Mouse (Mus musculus) liver, postnatal 0 days (tissue): ENCODE results near the gene Snx22.

Experiments
- CTCF ChIP-seq: sonication (generic); IDR thresholded peaks from 2 replicates; pipeline ENCODE4 v1.5.1; 2016; ENCODE audit warnings: antibody characterized with exemption, low read depth
- EP300 ChIP-seq: IDR thresholded peaks from 2 replicates; pipeline ENCODE4 v1.6.1; 2016; ENCODE audit warnings: antibody characterized with exemption, low read depth, mild to moderate bottlenecking

DNA sequence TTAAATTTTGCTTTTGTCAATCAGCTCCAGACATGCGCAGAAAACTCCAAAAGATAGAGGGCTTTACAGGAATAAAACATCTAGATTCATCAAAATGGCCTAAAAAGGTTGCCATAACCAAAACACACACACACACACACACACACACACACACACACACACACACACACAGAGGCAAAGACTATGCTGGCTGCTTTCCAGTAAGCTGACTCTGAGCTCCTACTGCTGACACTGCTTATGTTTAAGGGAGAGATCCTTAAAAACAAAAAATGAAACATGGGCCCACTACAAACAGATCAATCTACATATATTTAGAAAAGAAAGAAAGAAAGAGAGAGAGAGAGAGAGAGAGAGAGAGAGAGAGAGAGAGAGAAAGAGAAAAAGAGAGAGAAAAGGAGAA lies 16.8 kb downstream of the Snx22 start:
- TF ChIP-seq EP300 (no peak), CTCF (no peak)
